Mouse (Mus musculus): ENCODE measurements at regions not wholly inside any gene's neighbourhood (a gene's known extent, or its start where the extent isn't known, plus 50 kb on each side); places are given as distances from the start of the nearest gene placed in this dataset.

DNA sequence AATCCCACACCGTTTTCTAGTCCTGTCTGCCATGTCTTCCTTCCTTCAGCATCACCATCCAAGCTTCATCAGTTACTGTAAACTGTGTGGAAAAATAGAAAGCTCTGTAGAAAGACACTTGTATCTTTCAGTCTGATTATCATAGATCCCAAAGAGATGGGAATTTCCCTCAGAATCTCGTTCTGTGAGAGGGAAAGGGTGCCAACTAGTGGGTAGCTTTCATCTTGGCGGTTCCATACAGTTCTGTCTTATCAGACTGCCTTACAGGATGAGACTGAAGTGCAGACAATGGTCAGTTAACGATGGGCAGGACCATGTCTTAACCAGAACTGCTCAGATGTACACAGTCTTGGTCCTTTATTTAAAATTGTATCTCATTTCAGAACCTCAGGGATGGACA lies 243.9 kb downstream of the Gadd45g start:
- no peaks in the 10 kb centered on the region for H3K36me3 ChIP-seq
- no peak overlapping the region for H3K4me2 ChIP-seq (replicated peaks)
- WGBS, result 81% methylated on average over 4 of the region's 4 CpGs

DNA sequence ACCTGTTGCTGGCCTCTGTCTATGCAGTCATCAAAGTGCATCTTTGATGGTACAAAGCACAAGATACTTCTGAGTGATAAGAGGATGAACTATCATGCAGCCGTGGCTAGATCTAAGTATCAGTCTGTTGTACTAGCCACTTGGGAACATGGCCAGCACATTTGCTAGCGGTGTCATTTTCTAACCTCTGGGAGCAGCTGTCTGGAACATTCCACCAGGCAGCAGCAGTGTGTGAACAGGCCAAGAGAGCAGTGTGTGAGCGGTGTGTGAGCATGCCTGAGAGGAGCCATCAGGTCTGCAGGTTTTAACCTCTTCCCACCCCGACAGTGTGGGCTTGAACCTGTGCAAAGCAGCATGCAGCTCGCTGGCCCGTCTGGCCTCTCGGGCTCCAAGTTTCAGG lies 248.3 kb downstream of the Gadd45g start:
- no peak for ATAC-seq (ENCODE audit: low FRiP score)
- H3K4me3 ChIP-seq, result no peak overlapping the region
- H3K27me3 ChIP-seq, result no peaks in the 10 kb centered on the region
- no peaks in the 10 kb centered on the region for H3K4me1 ChIP-seq
- H3K9ac ChIP-seq, result no peak overlapping the region
- WGBS, result 83% methylated on average over 7 of the region's 7 CpGs
- H3K9me3 ChIP-seq (replicated peaks), result no peaks in the 10 kb centered on the region
- H3K27ac ChIP-seq, result no peak overlapping the region
- H3K4me2 ChIP-seq (replicated peaks), result no peak overlapping the region
- H3K36me3 ChIP-seq, result no peaks in the 10 kb centered on the region

More for the DNA sequence above, 243.9 kb downstream of the Gadd45g start:
- Histone ChIP-seq H3K9ac (no peak overlapping the region), H3K4me3 (no peak overlapping the region), H3K4me1 (0 out of 2 replicates have a peak, but pooled peaks cover 5% of the 10 kb centered on the region), H3K9me3 (replicated peaks) (no peaks in the 10 kb centered on the region), H3K27ac (no peak overlapping the region), H3K27me3 (no peaks in the 10 kb centered on the region)
- ATAC-seq (ENCODE audit: low FRiP score), result no peak

DNA sequence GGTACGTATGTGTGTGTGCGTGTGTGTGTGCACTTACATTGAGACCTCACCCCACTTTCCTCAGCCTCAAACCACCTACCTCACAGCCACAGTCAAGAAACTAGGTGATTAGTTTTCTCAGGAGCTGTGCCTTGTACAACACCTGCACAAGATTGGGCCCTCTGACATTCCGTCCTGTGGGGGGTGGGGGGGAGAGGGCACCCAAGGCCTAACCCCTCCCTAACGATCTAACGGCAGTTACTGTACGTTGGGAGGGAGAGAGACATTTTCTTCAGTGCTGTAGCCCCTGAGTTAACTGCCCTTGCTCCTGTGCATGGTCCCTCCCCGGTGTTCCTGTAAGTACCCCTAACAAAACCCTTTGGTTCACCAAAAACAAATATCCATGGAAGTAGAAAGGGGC lies 250.0 kb downstream of the Gadd45g start:
- Histone ChIP-seq H3K9me3 (replicated peaks) (no peaks in the 10 kb centered on the region), H3K9ac (no peak overlapping the region), H3K4me3 (no peak overlapping the region), H3K4me2 (replicated peaks) (no peak overlapping the region), H3K27me3 (0 out of 2 replicates have a peak, but pooled peaks cover 4% of the 10 kb centered on the region), H3K4me1 (peaks cover 2% of the 10 kb centered on the region; the same call in 1 of the 2 replicates), H3K36me3 (no peaks in the 10 kb centered on the region), H3K27ac (no peak overlapping the region)
- 85% methylated on average over 7 of the region's 7 CpGs for WGBS
- no peak for ATAC-seq (ENCODE audit: low FRiP score)

DNA sequence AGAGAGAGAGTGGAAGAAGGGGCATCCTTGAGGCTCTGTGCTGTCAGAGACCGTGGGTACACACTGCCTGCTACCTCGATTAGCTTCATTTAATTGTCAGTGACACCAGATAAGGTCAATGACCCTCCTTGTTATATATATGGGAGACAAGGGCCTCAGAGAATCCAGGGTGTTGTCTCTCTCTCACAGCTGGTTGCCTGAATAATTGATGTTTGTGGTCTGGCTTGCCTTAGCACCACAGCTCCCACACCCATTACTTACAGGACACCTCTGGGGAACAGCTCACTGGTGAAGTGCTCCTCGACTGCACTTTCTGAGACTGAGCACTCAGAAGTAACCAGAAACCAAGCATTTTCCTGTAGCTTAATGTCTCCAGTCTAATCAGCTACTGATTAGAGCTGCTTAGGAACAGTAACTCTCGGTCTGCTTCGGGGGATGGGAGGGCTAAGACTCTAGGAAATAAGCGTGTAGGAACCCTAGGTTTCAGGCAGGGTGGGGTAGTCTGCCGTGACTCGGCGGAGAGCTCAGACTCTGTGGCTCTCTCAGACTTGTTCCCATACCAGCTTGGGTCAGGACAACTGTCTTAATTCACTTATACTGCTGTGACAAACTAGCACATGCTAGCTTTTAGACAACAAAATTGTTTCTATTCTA lies 259.6 kb downstream of the Gadd45g start:
- ATAC-seq (ENCODE audit: low FRiP score), result no peak
- Histone ChIP-seq H3K27me3 (0 out of 2 replicates have a peak, but pooled peaks cover 8% of the 10 kb centered on the region), H3K27ac (no peak overlapping the region), H3K4me3 (no peak overlapping the region), H3K9me3 (replicated peaks) (no peaks in the 10 kb centered on the region), H3K4me2 (replicated peaks) (no peak overlapping the region), H3K36me3 (no peaks in the 10 kb centered on the region), H3K4me1 (peaks cover 19% of the 10 kb centered on the region), H3K9ac (no peak overlapping the region)
- WGBS, result 40% methylated on average over 9 of the region's 9 CpGs

DNA sequence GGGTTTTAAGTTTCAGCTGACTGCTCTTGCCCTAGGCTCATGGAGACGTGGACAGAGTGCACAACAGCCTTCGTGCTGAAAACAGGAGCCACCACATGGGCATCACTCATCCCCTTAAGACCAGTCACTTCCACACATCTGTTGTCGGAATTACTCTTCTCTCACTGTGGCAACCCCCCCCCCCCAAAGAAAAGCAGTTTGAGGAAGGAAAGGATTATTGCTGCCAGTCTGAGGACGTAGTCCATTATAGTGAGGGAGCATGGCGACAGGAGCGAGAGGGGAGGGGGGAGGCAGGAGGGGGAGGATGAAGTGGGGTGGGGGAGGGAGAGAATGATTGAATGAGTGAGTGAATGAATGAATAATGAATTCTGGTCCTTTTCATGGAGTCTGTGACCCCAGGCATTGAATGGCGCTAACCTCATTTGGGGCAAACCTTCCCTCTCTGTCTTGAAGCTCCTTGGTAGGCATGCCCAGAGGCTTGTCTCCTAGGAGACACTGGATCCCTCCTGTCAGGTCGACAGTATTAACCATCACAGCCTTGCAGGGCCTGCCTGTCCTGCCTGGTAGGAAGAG lies 262.0 kb downstream of the Gadd45g start:
- peaks cover 21% of the 10 kb centered on the region for H3K4me1 ChIP-seq
- H3K9ac ChIP-seq, result no peak overlapping the region
- H3K27ac ChIP-seq, result peak overlapping the region; percentile 61
- no peaks in the 10 kb centered on the region for H3K36me3 ChIP-seq
- 12% methylated on average over 8 of the region's 8 CpGs for whole genome bisulfite sequencing
- peak; percentile 91 for ATAC-seq (ENCODE audit: low FRiP score)
- peaks cover 20% of the 10 kb centered on the region; the same call in 1 of the 2 replicates for H3K27me3 ChIP-seq
- H3K4me3 ChIP-seq, result no peak overlapping the region
- no peaks in the 10 kb centered on the region for H3K9me3 ChIP-seq (replicated peaks)
- peak overlapping the region; percentile 25 for H3K4me2 ChIP-seq (replicated peaks)

DNA sequence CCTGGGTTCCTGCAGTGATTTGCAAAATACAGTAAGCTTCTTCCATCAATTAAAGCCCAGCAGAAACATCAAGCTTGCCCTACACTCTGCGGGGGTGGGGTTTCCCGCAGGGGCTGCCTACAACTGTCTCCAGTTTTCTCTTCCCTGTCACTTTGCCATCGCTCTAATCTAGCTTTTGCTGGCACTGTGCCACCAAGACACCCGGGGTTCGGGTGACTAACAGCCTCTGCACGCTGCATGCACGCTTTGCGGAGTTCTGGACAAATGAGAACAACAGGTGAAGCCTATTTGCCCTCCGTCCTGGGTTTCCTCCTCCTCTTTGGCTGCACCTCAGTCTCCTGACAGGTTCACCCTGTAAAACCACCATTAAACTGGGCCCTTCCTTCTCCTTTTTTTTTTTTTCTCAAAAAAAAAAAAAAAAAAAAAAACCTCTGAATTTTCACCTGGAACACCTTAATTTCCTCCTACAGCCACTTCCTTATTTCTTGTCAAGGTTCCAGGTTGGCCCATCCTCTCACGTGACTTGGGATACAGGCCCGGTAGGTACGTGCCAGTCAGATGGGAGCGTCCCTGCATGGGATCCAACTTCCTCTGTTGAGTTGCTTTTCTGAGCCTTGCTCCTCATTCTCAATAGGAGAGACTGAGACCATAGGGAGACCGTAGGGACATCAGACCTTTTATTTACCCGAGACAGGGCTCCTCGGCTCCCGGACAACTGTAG lies 262.7 kb downstream of the Gadd45g start:
- no peaks in the 10 kb centered on the region for H3K36me3 ChIP-seq
- ATAC-seq (ENCODE audit: low FRiP score), result peak; percentile 57
- H3K4me3 ChIP-seq, result no peak overlapping the region
- peak overlapping the region; percentile 25 for H3K4me2 ChIP-seq (replicated peaks)
- H3K9ac ChIP-seq, result no peak overlapping the region
- no peaks in the 10 kb centered on the region for H3K9me3 ChIP-seq (replicated peaks)
- H3K27me3 ChIP-seq, result peaks cover 22% of the 10 kb centered on the region; the same call in 1 of the 2 replicates
- peak overlapping the region; percentile 61 for H3K27ac ChIP-seq
- H3K4me1 ChIP-seq, result peaks cover 25% of the 10 kb centered on the region
- WGBS, result 54% methylated on average over 17 of the region's 17 CpGs

DNA sequence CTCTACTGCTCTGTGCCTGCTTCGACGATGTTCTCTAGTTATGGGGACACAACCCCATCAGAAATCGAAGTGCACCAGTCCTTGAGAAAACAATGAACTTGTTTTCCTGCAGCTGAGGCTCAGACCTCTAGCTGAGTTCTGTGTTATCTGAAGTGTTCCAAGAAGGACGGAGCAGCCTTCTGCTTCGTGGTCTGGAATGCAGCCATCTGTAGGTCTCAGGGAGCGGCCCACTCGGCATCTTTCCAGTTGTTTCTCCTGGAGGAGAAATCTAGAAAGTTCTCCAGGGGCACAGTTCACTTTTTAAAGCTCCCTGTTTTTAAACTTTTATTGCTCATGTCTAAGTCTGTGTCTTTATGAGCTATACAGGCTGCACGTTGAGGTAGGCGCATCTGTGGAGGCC lies 264.3 kb downstream of the Gadd45g start:
- Histone ChIP-seq H3K4me2 (replicated peaks) (no peak overlapping the region), H3K36me3 (no peaks in the 10 kb centered on the region), H3K27me3 (peaks cover 22% of the 10 kb centered on the region; the same call in 1 of the 2 replicates), H3K4me3 (no peak overlapping the region), H3K9me3 (replicated peaks) (no peaks in the 10 kb centered on the region), H3K27ac (no peak overlapping the region), H3K9ac (no peak overlapping the region), H3K4me1 (peaks cover 25% of the 10 kb centered on the region)
- WGBS, result 72% methylated on average over 9 of the region's 9 CpGs
- no peak for ATAC-seq (ENCODE audit: low FRiP score)

DNA sequence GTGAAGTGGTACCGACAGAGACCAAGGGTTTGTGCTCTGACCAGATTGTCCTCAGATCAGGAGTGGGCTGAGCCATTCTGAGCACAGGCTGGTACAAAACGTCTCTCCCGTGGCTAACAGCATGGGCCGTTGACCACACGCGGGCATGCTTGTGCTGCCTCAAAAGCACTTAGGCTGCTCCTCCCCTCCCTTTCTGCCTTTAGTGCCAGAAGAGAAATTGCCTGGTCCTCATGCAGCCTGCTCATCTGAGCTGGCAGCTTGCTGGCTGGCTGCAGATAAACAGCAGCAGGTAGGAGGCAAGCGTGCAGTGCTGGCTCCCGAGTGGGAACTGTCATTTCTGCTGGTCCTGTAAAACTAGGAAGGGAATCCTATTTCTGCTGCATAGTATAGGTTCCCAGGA lies 267.1 kb downstream of the Gadd45g start:
- H3K36me3 ChIP-seq, result no peaks in the 10 kb centered on the region
- no peaks in the 10 kb centered on the region for H3K9me3 ChIP-seq (replicated peaks)
- no peak for ATAC-seq (ENCODE audit: low FRiP score)
- no peak overlapping the region for H3K27ac ChIP-seq
- H3K4me2 ChIP-seq (replicated peaks), result no peak overlapping the region
- 60% methylated on average over 8 of the region's 8 CpGs for WGBS
- no peak overlapping the region for H3K9ac ChIP-seq
- H3K4me1 ChIP-seq, result peaks cover 13% of the 10 kb centered on the region
- H3K27me3 ChIP-seq, result peaks cover 28% of the 10 kb centered on the region; the same call in 1 of the 2 replicates
- no peak overlapping the region for H3K4me3 ChIP-seq

DNA sequence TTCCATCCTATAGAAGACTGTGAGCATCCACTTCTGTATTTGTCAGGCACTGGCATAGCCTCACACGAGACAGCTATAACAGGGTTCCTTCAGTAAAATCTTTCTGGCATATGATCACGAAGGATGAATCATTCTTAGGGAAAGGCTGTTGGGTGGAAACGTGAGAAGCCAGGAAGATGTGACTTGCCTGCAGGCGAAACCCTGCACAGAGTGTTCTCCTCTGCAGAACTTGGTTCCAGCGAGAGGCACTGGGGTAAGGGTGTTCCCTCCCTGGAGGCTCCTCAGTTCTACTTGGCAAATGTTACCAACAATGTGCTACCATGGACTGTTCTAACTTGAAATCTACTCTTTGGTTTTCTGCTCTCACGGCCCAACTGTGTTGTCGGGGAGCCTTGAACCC lies 268.0 kb downstream of the Gadd45g start:
- peaks cover 28% of the 10 kb centered on the region; the same call in 1 of the 2 replicates for H3K27me3 ChIP-seq
- peaks cover 6% of the 10 kb centered on the region for H3K4me1 ChIP-seq
- WGBS, result 89% methylated on average over 7 of the region's 7 CpGs
- no peak overlapping the region for H3K4me2 ChIP-seq (replicated peaks)
- H3K9ac ChIP-seq, result no peak overlapping the region
- H3K4me3 ChIP-seq, result no peak overlapping the region
- no peak for ATAC-seq (ENCODE audit: low FRiP score)
- no peaks in the 10 kb centered on the region for H3K9me3 ChIP-seq (replicated peaks)
- H3K27ac ChIP-seq, result no peak overlapping the region
- H3K36me3 ChIP-seq, result no peaks in the 10 kb centered on the region

DNA sequence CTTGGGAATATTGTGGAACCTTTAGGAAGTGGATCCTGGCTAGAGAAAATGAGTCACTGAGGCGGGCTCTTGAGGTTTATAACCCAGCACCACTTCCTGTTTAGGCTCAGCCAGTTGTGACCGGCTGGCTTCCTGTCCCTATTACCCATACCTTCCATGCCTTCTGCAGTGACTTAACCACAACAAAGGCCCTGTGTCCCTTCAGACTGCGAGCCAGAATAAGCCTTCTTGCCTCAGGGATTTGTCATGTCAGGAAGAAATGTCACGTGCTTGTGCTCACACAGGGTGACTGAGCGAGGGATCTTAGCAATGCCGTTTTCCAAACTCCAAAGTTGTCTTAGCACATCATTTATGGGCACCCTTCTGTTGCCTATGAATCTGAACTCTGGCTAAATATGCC lies 268.5 kb downstream of the Gadd45g start:
- WGBS, result 80% methylated on average over 6 of the region's 6 CpGs
- ATAC-seq (ENCODE audit: low FRiP score), result no peak

DNA sequence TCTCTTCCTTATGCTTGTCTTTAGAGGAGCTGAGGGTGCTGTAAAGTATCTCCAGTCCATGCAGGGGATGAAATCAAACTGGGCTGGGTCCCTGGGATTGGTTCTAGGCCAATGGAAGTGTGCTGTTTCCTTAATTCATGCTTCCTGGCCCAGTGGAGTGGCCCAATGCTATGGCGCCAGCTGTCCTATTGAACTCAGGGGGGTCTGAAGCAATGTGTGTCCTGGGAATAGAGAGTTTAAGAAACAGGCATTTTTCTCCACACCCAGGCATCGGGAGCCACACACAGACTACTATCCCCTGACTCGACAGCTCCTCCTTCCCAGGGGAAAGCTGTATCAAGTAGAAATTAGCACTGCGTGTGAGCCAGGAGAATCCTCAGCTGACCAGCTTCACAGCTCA lies 269.8 kb downstream of the Gadd45g start:
- 66% methylated on average over 4 of the region's 4 CpGs for WGBS
- H3K9ac ChIP-seq, result no peak overlapping the region
- H3K4me2 ChIP-seq (replicated peaks), result no peak overlapping the region
- no peak overlapping the region for H3K27ac ChIP-seq
- H3K4me1 ChIP-seq, result peaks cover 6% of the 10 kb centered on the region
- ATAC-seq (ENCODE audit: low FRiP score), result no peak
- H3K4me3 ChIP-seq, result no peak overlapping the region
- no peaks in the 10 kb centered on the region for H3K36me3 ChIP-seq
- H3K9me3 ChIP-seq (replicated peaks), result no peaks in the 10 kb centered on the region
- H3K27me3 ChIP-seq, result peaks cover 27% of the 10 kb centered on the region; the same call in 1 of the 2 replicates

More for the DNA sequence above, 268.5 kb downstream of the Gadd45g start:
- H3K4me2 ChIP-seq (replicated peaks), result no peak overlapping the region
- no peak overlapping the region for H3K9ac ChIP-seq
- H3K27ac ChIP-seq, result no peak overlapping the region
- H3K27me3 ChIP-seq, result peaks cover 28% of the 10 kb centered on the region; the same call in 1 of the 2 replicates
- H3K36me3 ChIP-seq, result no peaks in the 10 kb centered on the region
- H3K9me3 ChIP-seq (replicated peaks), result no peaks in the 10 kb centered on the region
- H3K4me1 ChIP-seq, result peaks cover 6% of the 10 kb centered on the region
- H3K4me3 ChIP-seq, result no peak overlapping the region

DNA sequence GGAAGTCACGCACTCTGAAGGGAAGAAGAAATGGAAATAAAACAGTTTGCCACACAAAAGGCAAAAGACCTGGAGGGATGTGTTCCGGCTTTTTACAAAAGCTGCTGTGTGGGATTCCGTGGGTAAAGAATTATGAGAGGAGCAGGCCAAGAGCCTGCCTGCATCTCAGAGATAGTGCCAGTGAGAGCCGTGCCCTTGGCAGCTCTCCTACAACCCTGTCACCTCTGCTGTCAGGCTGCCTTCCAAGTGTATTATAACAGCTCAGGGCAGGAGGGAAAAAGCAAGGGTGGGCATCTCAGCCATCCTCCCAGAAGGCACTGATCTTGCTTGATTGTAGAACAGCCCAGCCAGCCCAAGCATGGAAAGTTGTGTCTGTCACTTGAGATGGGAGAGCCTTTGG lies 270.3 kb downstream of the Gadd45g start:
- H3K9me3 ChIP-seq (replicated peaks), result no peaks in the 10 kb centered on the region
- 71% methylated on average over 4 of the region's 4 CpGs for WGBS
- no peak overlapping the region for H3K4me2 ChIP-seq (replicated peaks)
- peaks cover 6% of the 10 kb centered on the region for H3K4me1 ChIP-seq
- ATAC-seq (ENCODE audit: low FRiP score), result no peak
- H3K27ac ChIP-seq, result no peak overlapping the region
- no peaks in the 10 kb centered on the region for H3K36me3 ChIP-seq
- H3K4me3 ChIP-seq, result no peak overlapping the region
- no peak overlapping the region for H3K9ac ChIP-seq
- peaks cover 25% of the 10 kb centered on the region; the same call in 1 of the 2 replicates for H3K27me3 ChIP-seq

All from hindbrain, embryonic 12.5 days (tissue).